Mouse (Mus musculus) frontal cortex, postnatal 25 days (tissue): ENCODE measurements around the gene Nubpl.

Experiments used
- DNase-seq, 2 experiments: peaks; one replicate each; pipeline ENCODE4 v3.0.0; 2022; ENCODE audit warnings: low spot score in 2 of 2

Nubpl gene

GRCm38 (mm10) chr12:52328488-52328887 is 231.0 kb downstream of the Nubpl start:
- DNase-seq = no peak

- DNase-seq = no peak
Observed at GRCm38 (mm10) chr12:52335142-52335765, 237.7 kb downstream of the Nubpl start.

GRCm38 (mm10) chr12:52338136-52338753 is 240.7 kb downstream of the Nubpl start:
- DNase-seq = no peak

- no peak for DNase-seq
Observed at GRCm38 (mm10) chr12:52346611-52347010, 249.1 kb downstream of the Nubpl start.

- DNase-seq = no peak
Observed at GRCm38 (mm10) chr12:52350276-52350675, 252.7 kb downstream of the Nubpl start.

GRCm38 (mm10) chr12:52359484-52359883 is 261.9 kb downstream of the Nubpl start:
- DNase-seq = no peak

- DNase-seq = no peak
Observed at GRCm38 (mm10) chr12:52360136-52360535, 262.6 kb downstream of the Nubpl start.

- DNase-seq = no peak
Observed at GRCm38 (mm10) chr12:52361198-52361597, 263.7 kb downstream of the Nubpl start.
